Mouse (Mus musculus) embryonic facial prominence, embryonic 14.5 days (tissue): ENCODE measurements at regions not wholly inside any gene's neighbourhood (a gene's known extent, or its start where the extent isn't known, plus 50 kb on each side); places are given as distances from the start of the nearest gene placed in this dataset.

Experiments used
- ATAC-seq: fragments of 200-750 bp; cut with Nextera tagmentation; 2 replicates; pipeline ENCODE4 v1.8.0; 2017; ENCODE audit warnings: low read depth, moderate number of reproducible peaks, moderate TSS enrichment
- DNase-seq: peaks from one replicate; pipeline ENCODE4 v3.0.0-alpha.2; 2015; ENCODE audit warnings: low spot score
- H3K27ac ChIP-seq: fragments of 300-500 bp; sonication (generic); replicated peaks from 2 replicates; pipeline ENCODE4 v1.5.1; 2014; ENCODE audit warnings: low read depth, mild to moderate bottlenecking, low read length, moderate library complexity
- H3K27me3 ChIP-seq: fragments of 300-500 bp; sonication (generic); replicated peaks from 2 replicates; pipeline ENCODE4 v1.6.1; 2014; ENCODE audit warnings: low read length; ENCODE audit not compliant: control insufficient read depth, insufficient read depth
- H3K36me3 ChIP-seq: fragments of 300-500 bp; sonication (generic); 2 replicates; pipeline ENCODE4 v1.6.1; 2014; ENCODE audit warnings: low read length, mixed read lengths; ENCODE audit not compliant: control insufficient read depth, insufficient read depth
- H3K4me1 ChIP-seq: fragments of 300-500 bp; sonication (generic); 2 replicates; pipeline ENCODE4 v1.6.1; 2014; ENCODE audit warnings: antibody characterized with exemption, low read length; ENCODE audit not compliant: control insufficient read depth, insufficient read depth
- H3K4me2 ChIP-seq: fragments of 300-500 bp; sonication (generic); 2 replicates; pipeline ENCODE4 v1.6.1; 2014; ENCODE audit warnings: low read depth, mild to moderate bottlenecking, low read length, moderate library complexity, mixed read lengths
- H3K4me3 ChIP-seq: fragments of 300-500 bp; sonication (generic); 2 replicates; pipeline ENCODE4 v1.5.1; 2014; ENCODE audit warnings: low read depth, mild to moderate bottlenecking, low read length
- H3K9ac ChIP-seq: fragments of 300-500 bp; sonication (generic); 2 replicates; pipeline ENCODE4 v1.6.1; 2014; ENCODE audit warnings: low read depth, mild to moderate bottlenecking, low read length, moderate library complexity, mixed read lengths
- H3K9me3 ChIP-seq: fragments of 300-500 bp; sonication (generic); 2 replicates; pipeline ENCODE4 v1.6.1; 2016; ENCODE audit warnings: low read length; ENCODE audit not compliant: control insufficient read depth
- WGBS: fragments of 180-500 bp; shearing (Covaris S2); extraction: QIAGEN DNeasy Blood & Tissue Kit; methylation state at CpG from one replicate; pipeline ENCODE4 v1.1.7; 2014; 5-methylcytosine and 5-hydroxymethylcytosine counted together

DNA sequence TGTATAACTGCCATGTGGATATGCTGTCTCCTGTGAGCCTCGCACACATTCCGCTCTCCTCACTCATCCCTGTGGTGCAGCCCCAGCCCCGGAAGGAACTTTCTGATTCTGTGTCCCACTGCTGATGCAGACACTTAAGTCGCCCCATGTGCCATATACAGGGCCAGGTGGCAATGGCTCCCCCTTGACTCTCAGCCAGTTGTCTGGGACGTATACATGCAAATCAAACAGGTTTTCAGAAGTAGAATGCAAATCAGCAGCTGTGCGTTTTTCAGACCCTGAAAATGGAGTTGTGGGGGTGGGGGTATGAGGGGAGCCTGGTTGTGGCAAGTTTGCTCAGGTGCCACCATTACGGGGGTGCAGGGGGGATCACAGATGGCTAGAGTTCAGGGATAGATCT, 102.1 kb upstream of the Zdhhc25 start:
- Histone ChIP-seq H3K9ac (no peak overlapping the region), H3K4me3 (no peak overlapping the region), H3K36me3 (no peaks in the 10 kb centered on the region), H3K4me2 (no peak overlapping the region), H3K27ac (no peak overlapping the region), H3K27me3 (no peaks in the 10 kb centered on the region), H3K9me3 (no peaks in the 10 kb centered on the region), H3K4me1 (no peaks in the 10 kb centered on the region)
- ATAC-seq (no peak), DNase-seq (no peak)
- 85% methylated on average over 7 of the region's 7 CpGs for WGBS

- Histone ChIP-seq H3K4me2 (no peak overlapping the region), H3K4me3 (no peak overlapping the region), H3K9ac (no peak overlapping the region), H3K9me3 (no peaks in the 10 kb centered on the region), H3K4me1 (no peaks in the 10 kb centered on the region), H3K27me3 (no peaks in the 10 kb centered on the region), H3K27ac (no peak overlapping the region), H3K36me3 (no peaks in the 10 kb centered on the region)
- 95% methylated on average over 2 of the region's 2 CpGs for WGBS
- ATAC-seq (no peak), DNase-seq (no peak)
These were observed 97.8 kb upstream of the Zdhhc25 start for GRCm38 (mm10) chr15:88502311-88502710.

GRCm38 (mm10) chr15:88503896-88504295, 96.2 kb upstream of the Zdhhc25 start:
- H3K27me3 ChIP-seq: no peaks in the 10 kb centered on the region
- H3K36me3 ChIP-seq: no peaks in the 10 kb centered on the region
- WGBS: 71% methylated on average over 7 of the region's 7 CpGs
- no peaks in the 10 kb centered on the region for H3K9me3 ChIP-seq
- H3K27ac ChIP-seq: no peak overlapping the region
- DNase-seq (no peak), ATAC-seq (no peak)
- no peaks in the 10 kb centered on the region for H3K4me1 ChIP-seq
- no peak overlapping the region for H3K4me2 ChIP-seq
- no peak overlapping the region for H3K4me3 ChIP-seq
- H3K9ac ChIP-seq: no peak overlapping the region

- ATAC-seq (no peak), DNase-seq (no peak)
These were observed 94.5 kb upstream of the Zdhhc25 start for GRCm38 (mm10) chr15:88505491-88506119.

GRCm38 (mm10) chr15:88507886-88508285, 92.2 kb upstream of the Zdhhc25 start:
- DNase-seq (no peak), ATAC-seq (no peak)
- Histone ChIP-seq H3K4me2 (no peak overlapping the region), H3K36me3 (no peaks in the 10 kb centered on the region), H3K4me1 (no peaks in the 10 kb centered on the region), H3K27ac (no peak overlapping the region), H3K27me3 (no peaks in the 10 kb centered on the region), H3K9ac (no peak overlapping the region), H3K4me3 (no peak overlapping the region), H3K9me3 (no peaks in the 10 kb centered on the region)
- 42% methylated on average over 2 of the region's 2 CpGs for WGBS

More at GRCm38 (mm10) chr15:88505491-88506119, 94.5 kb upstream of the Zdhhc25 start:
- 49% methylated on average over 13 of the region's 13 CpGs for WGBS
- Histone ChIP-seq H3K9ac (no peak overlapping the region), H3K9me3 (no peaks in the 10 kb centered on the region), H3K27ac (no peak overlapping the region), H3K36me3 (no peaks in the 10 kb centered on the region), H3K4me1 (no peaks in the 10 kb centered on the region), H3K4me3 (no peak overlapping the region), H3K4me2 (no peak overlapping the region), H3K27me3 (no peaks in the 10 kb centered on the region)

DNA sequence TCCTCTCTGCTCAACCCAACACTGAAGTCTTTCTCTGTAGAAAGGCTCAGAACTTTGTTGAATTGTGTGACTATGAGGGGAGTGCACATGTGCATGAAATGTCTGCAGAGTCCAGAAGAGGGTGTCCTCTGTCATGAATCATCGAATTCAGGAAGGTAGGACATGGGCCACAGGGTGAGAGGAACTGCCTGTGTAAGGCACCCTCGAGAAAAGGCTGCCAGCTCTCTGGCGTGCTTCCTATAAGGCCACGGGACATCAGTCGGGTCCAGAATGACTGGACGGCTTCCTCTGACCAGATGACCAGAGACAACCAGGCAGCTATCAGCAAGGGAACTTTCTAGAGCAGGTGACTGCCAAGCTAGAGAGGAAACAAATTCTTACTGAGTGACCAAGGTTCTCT, 91.1 kb upstream of the Zdhhc25 start:
- 82% methylated on average over 6 of the region's 6 CpGs for WGBS
- H3K4me1 ChIP-seq: no peaks in the 10 kb centered on the region
- no peaks in the 10 kb centered on the region for H3K9me3 ChIP-seq
- no peak overlapping the region for H3K9ac ChIP-seq
- DNase-seq (no peak), ATAC-seq (no peak)
- H3K27ac ChIP-seq: no peak overlapping the region
- no peaks in the 10 kb centered on the region for H3K27me3 ChIP-seq
- H3K4me3 ChIP-seq: no peak overlapping the region
- H3K36me3 ChIP-seq: no peaks in the 10 kb centered on the region
- no peak overlapping the region for H3K4me2 ChIP-seq

- 73% methylated on average over 2 of the region's 2 CpGs for WGBS
- Histone ChIP-seq H3K27me3 (no peaks in the 10 kb centered on the region), H3K9ac (no peak overlapping the region), H3K27ac (no peak overlapping the region), H3K9me3 (no peaks in the 10 kb centered on the region), H3K36me3 (no peaks in the 10 kb centered on the region), H3K4me3 (no peak overlapping the region), H3K4me2 (no peak overlapping the region), H3K4me1 (no peaks in the 10 kb centered on the region)
- ATAC-seq: no peak
- DNase-seq: peak; percentile 6
These were observed 90.5 kb upstream of the Zdhhc25 start for GRCm38 (mm10) chr15:88509626-88510025.

DNA sequence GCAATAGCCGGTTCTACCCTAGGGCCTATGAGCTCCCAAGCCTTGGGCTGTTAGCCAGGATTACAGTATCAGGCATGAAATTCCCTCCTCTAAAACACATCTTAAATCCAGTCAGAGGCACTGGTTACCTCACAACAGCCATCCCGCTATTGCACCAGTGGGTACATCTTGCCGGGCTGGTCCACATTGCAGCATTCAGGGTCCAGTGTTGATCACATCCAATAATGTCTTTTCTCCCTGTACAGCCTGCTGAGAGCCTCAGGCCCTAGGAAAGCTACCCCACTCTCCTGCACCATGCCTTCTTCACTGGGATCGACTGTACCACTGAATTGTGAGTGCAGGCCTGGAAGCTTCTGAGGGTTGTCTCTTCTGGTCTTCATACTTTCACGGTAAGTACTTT, 86.0 kb upstream of the Zdhhc25 start:
- no peak overlapping the region for H3K4me2 ChIP-seq
- no peak overlapping the region for H3K27ac ChIP-seq
- no peaks in the 10 kb centered on the region for H3K27me3 ChIP-seq
- ATAC-seq (no peak), DNase-seq (no peak)
- no peaks in the 10 kb centered on the region for H3K9me3 ChIP-seq
- no peak overlapping the region for H3K4me3 ChIP-seq
- H3K4me1 ChIP-seq: no peaks in the 10 kb centered on the region
- WGBS: 96% methylated on average over 5 of the region's 5 CpGs
- no peaks in the 10 kb centered on the region for H3K36me3 ChIP-seq
- H3K9ac ChIP-seq: no peak overlapping the region

DNA sequence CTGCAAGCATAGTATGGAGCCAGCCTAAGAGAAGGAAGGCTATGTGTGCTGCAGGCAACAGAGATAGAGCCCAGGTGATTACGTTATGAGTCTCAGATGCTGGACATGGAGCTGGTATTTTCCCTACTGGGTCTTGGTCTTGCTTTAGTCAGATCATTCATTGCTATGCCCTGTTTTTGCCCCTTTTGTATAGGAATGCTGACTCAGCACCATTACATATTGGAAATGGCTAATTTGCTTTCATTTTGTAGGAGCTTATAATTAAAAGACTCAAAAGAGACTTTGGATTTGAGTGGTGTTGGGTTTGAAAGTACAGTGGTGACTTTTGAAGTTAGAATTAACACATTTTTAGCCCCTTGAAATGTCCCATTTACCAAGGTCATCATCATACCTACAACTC, 68.9 kb upstream of the Zdhhc25 start:
- no peaks in the 10 kb centered on the region for H3K27me3 ChIP-seq
- 0 out of 2 replicates have a peak, but pooled peaks cover 8% of the 10 kb centered on the region for H3K9me3 ChIP-seq
- no peak overlapping the region for H3K4me2 ChIP-seq
- DNase-seq (no peak), ATAC-seq (no peak)
- WGBS: 93% methylated on average over 1 of the region's 1 CpGs
- no peak overlapping the region for H3K27ac ChIP-seq
- H3K9ac ChIP-seq: no peak overlapping the region
- no peaks in the 10 kb centered on the region for H3K4me1 ChIP-seq
- H3K4me3 ChIP-seq: no peak overlapping the region
- no peaks in the 10 kb centered on the region for H3K36me3 ChIP-seq
